Mouse (Mus musculus) cerebellum, adult 2 months (tissue): Measurements from ENCODE around the gene Itih2. TPM values are rescaled to one million over a fixed set of nuclear protein-coding genes. Genes with fewer than 3 reads are reported as not detected.

Experiments
- DNase-seq, 2 experiments: peaks; one replicate each; pipeline ENCODE4 v3.0.0; 2021
- H3K27ac ChIP-seq: fragments of 200-500 bp; 2 replicates; pipeline ENCODE4 v1.5.1; 2012; ENCODE audit warnings: low read length, control low read depth, inconsistent platforms; ENCODE audit not compliant: insufficient read depth
- H3K27me3 ChIP-seq: fragments of 200-500 bp; 2 replicates; pipeline ENCODE4 v1.6.1; 2012; ENCODE audit warnings: inconsistent platforms, mild to moderate bottlenecking, low read length, moderate library complexity; ENCODE audit not compliant: control insufficient read depth, insufficient read depth
- H3K4me1 ChIP-seq: fragments of 200-500 bp; 2 replicates; pipeline ENCODE4 v1.6.1; 2011; ENCODE audit warnings: low read length; ENCODE audit not compliant: control insufficient read depth, insufficient read depth
- H3K4me3 ChIP-seq: fragments of 200-500 bp; replicated peaks from 2 replicates; pipeline ENCODE3; 2011; ENCODE audit warnings: mild to moderate bottlenecking, low read depth, low read length, control low read depth; ENCODE audit not compliant: insufficient read depth
- CTCF ChIP-seq: fragments of 200-500 bp; IDR thresholded peaks from 2 replicates; pipeline ENCODE4 v1.5.1; 2011; ENCODE audit warnings: low read depth, mild to moderate bottlenecking, control low read depth, low read length, moderate library complexity, borderline replicate concordance; ENCODE audit not compliant: insufficient read depth
- POLR2A ChIP-seq: fragments of 200-500 bp; IDR thresholded peaks from 2 replicates; pipeline ENCODE4 v1.6.1; 2011; ENCODE audit warnings: low read length, control low read depth, borderline replicate concordance; ENCODE audit not compliant: insufficient read depth
- WGBS: fragments of 180-500 bp; shearing (Covaris S2); methylation state at CpG from one replicate; pipeline ENCODE4 v1.1.7; 2018; 5-methylcytosine and 5-hydroxymethylcytosine counted together
- polyA plus RNA-seq: library from polyadenylated mRNA; depleted of rRNA; stranded (reverse); fragments of >200 nt; gene quantifications from 2 replicates; pipeline ENCODE4 v1.2.3, GENCODE M21; 2012

Itih2 gene
- polyA plus RNA-seq, 1 experiment: 1.9 TPM

GRCm38 (mm10) chr2:10130341-10130990, 730 bp downstream of the Itih2 start:
- DNase-seq: no peak
- no peak for TF ChIP-seq POLR2A
- no peak for TF ChIP-seq CTCF
- Histone ChIP-seq H3K4me3 (no peak overlapping the region), H3K4me1 (no peaks in the 10 kb centered on the region), H3K27me3 (no peaks in the 10 kb centered on the region), H3K27ac (no peak overlapping the region)
- WGBS: 41% methylated on average over 8 of the region's 8 CpGs

- no peaks in the 10 kb centered on the region for H3K27me3 ChIP-seq
- DNase-seq: no peak
- H3K4me1 ChIP-seq: no peaks in the 10 kb centered on the region
- no peak overlapping the region for H3K27ac ChIP-seq
- 71% methylated on average over 4 of the region's 4 CpGs for WGBS
- H3K4me3 ChIP-seq: no peak overlapping the region
- TF ChIP-seq POLR2A: no peak
- no peak for TF ChIP-seq CTCF
Measured at GRCm38 (mm10) chr2:10128571-10128970, 2.6 kb downstream of the Itih2 start.

- Histone ChIP-seq H3K27me3 (no peaks in the 10 kb centered on the region), H3K27ac (no peak overlapping the region), H3K4me3 (no peak overlapping the region), H3K4me1 (no peaks in the 10 kb centered on the region)
- no peak for DNase-seq
- WGBS: 97% methylated on average over 5 of the region's 5 CpGs
- TF ChIP-seq CTCF: no peak
- no peak for TF ChIP-seq POLR2A
Measured at GRCm38 (mm10) chr2:10127471-10127870, 3.7 kb downstream of the Itih2 start.

GRCm38 (mm10) chr2:10126122-10126521, 5.1 kb downstream of the Itih2 start:
- DNase-seq: no peak
- Histone ChIP-seq H3K4me3 (no peak overlapping the region), H3K27me3 (no peaks in the 10 kb centered on the region), H3K4me1 (no peaks in the 10 kb centered on the region), H3K27ac (no peak overlapping the region)
- 83% methylated on average over 4 of the region's 4 CpGs for WGBS
- TF ChIP-seq CTCF (no peak), POLR2A (no peak)

- WGBS: 68% methylated on average over 3 of the region's 3 CpGs
- TF ChIP-seq POLR2A (no peak), CTCF (no peak)
- DNase-seq: no peak
Measured at GRCm38 (mm10) chr2:10121826-10122225, 9.4 kb downstream of the Itih2 start.

GRCm38 (mm10) chr2:10119276-10119675, 11.9 kb downstream of the Itih2 start:
- no peak for TF ChIP-seq POLR2A
- no peak for TF ChIP-seq CTCF
- Histone ChIP-seq H3K4me3 (no peak overlapping the region), H3K27me3 (no peaks in the 10 kb centered on the region), H3K4me1 (no peaks in the 10 kb centered on the region), H3K27ac (no peak overlapping the region)
- 50% methylated on average over 8 of the region's 8 CpGs for WGBS
- no peak for DNase-seq

More at GRCm38 (mm10) chr2:10121826-10122225, 9.4 kb downstream of the Itih2 start:
- Histone ChIP-seq H3K4me1 (no peaks in the 10 kb centered on the region), H3K27ac (no peak overlapping the region), H3K4me3 (no peak overlapping the region), H3K27me3 (no peaks in the 10 kb centered on the region)

- H3K4me1 ChIP-seq: no peaks in the 10 kb centered on the region
- no peak for TF ChIP-seq CTCF
- TF ChIP-seq POLR2A: no peak
- WGBS: 16% methylated on average over 1 of the region's 1 CpGs
Measured at GRCm38 (mm10) chr2:10118751-10119150, 12.4 kb downstream of the Itih2 start.

GRCm38 (mm10) chr2:10108535-10109189, 22.5 kb downstream of the Itih2 start:
- no peak for TF ChIP-seq POLR2A
- TF ChIP-seq CTCF: no peak
- no peak overlapping the region for H3K27ac ChIP-seq
- H3K4me3 ChIP-seq: no peak overlapping the region
- no peak for DNase-seq
- H3K4me1 ChIP-seq: no peaks in the 10 kb centered on the region
- no peaks in the 10 kb centered on the region for H3K27me3 ChIP-seq
- 64% methylated on average over 6 of the region's 6 CpGs for WGBS

More at GRCm38 (mm10) chr2:10118751-10119150, 12.4 kb downstream of the Itih2 start:
- H3K4me3 ChIP-seq: no peak overlapping the region
- no peak for DNase-seq
- no peaks in the 10 kb centered on the region for H3K27me3 ChIP-seq
- H3K27ac ChIP-seq: no peak overlapping the region
